Mouse (Mus musculus): ENCODE measurements around the gene Srsf3.

The Srsf3 gene

DNA sequence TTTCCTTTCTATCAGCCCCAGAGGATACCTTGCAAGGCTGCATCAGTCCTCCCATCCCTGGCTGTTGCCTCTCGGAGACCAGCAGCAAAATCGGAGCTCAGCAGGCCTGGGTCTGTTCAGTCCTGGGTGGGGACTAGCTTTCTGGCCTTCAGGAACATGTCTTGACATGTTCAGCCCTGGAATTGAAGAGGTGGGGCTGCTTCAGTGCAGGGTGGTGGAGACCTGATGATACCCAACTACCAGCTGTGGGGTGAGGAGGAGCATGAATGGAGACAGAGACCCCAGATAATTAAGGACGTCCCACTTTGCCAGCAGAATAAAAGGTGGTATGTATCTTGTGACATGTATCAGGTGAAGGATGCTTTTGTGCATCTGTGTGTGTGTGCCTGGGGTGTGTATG is 58.3 kb downstream of the Srsf3 start, which contains the start of gene Cdkn1a:
Gene Cdkn1a, plus strand, starts transcription at position 201 of the 400 bp plus-strand sequence.
- no peak for DNase-seq (ENCODE audit: low spot score)

DNA sequence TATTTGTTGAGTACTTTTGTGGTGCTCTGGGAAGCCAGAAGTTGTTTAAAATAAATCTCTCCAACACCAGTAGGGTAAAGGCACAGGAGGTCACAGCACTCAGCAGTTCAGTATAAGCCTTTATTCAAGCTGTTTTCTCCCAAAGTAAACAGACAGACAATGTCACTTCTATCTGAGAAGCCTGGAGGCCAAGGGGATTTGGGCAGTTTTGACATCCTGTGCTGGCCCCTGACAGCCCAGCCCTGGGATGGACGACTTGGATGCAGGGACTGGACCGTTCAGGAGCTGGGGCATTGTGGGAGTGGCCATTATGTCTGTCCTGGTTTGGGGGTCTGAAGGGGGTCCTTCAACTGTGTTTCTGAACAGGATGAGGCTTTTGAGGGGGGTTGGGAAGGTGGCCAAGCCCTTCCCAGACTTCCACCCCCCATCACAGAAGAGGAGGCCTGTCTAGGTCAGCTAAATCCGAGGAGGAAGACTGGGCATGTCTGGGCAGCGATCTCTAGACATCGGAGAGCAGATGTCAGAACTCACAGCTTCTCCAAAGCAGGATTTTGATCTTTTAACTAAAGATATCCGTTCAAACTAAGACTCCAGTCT is 59.0 kb downstream of the Srsf3 start:
- no peak for DNase-seq (ENCODE audit: low spot score)

DNA sequence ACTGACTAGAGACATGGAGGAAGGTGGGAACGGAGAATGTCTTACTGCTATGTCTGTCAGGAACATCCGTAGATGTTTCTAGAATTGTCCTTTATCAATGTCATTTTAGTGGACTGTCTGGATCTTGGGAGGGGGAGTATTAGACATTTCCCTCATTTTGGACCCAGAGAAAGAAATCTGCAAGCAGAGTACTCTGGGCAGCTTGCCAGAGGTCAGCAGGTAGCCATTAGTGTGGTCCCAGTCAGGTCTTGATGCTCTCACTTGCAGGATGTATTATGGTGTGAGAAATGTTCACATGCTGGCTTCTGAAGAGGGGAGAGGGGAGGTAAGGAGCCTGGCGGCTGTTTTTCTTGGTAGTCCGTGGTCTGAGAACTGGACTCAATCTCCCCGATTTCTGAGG is 60.1 kb downstream of the Srsf3 start:
- DNase-seq (ENCODE audit: low spot score), result no peak

Data from urinary bladder, postnatal 14 days (tissue).